Mouse (Mus musculus): ENCODE data around the gene Btbd6.

Gene Btbd6

GRCm38 (mm10) chr12:112952926-112953565 is 23.2 kb upstream of the Btbd6 start:
- no peak for DNase-seq (ENCODE audit: low spot score in 2 of 2)

GRCm38 (mm10) chr12:112955800-112956199 is 20.5 kb upstream of the Btbd6 start:
- DNase-seq (ENCODE audit: low spot score in 2 of 2): peak; percentile 83 to 86

- no peak for DNase-seq (ENCODE audit: low spot score in 2 of 2)
These were observed 18.0 kb upstream of the Btbd6 start for GRCm38 (mm10) chr12:112958303-112958702.

DNA sequence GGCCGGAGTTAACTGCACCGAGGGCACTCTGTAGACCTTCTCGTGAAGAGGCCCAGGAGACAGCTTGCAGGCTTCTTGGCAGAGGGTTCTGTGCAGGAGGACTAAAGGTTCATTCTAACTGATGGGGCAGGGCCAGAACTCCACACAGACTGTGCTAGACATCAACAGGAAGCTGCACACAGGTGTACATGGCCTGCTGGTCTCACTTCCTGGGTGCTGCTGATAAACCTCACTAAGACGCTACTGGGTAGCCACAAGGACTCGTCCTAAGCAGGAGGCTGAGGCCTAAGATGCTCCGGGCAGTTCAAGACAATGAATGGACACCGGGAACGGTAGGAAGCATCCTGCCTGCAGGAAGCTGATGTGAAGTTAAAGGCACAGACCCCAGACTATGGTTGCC is 16.9 kb upstream of the Btbd6 start:
- no peak for DNase-seq (ENCODE audit: low spot score in 2 of 2)

- no peak for DNase-seq (ENCODE audit: low spot score in 2 of 2)
These were observed 14.9 kb upstream of the Btbd6 start for GRCm38 (mm10) chr12:112961428-112961827.

DNA sequence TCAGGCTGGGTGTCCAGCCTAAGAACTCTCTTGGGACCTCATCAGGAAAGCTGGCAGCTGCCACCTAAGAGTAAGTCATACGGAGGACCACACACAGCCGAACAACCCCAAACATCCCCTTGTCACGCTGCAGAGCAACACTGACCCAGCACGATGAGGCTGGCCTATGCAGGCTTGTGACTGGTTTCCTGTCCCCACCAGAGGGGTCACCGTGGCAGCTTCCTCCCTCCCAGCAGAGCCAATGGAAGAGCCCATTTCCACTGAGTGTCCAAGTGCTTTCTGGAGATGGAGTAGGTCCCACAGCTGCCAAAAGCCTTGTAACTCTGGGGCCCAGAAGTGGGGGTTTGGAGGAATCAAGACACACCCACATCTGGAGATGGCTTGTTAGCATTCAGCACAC is 14.4 kb upstream of the Btbd6 start:
- DNase-seq (ENCODE audit: low spot score in 2 of 2): no peak

DNA sequence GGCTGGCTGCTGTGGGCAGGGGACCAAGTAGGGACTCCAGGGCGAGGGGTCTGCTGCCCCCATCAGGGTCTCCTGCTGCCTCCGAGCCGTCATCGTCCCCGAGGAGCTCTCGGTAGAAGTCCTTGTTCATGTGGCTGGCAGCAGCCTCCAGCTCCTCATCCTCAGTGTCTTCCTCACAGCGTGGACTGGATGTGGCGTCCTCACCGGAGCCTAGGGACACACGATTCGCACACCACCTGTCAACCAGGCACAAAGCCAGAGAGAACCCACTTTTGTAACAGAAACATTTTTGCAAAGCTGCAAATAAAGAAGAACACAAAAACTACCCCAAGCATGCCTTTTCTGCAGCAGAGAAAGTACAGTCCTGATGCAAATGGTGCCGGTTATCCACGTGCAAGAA is 10.5 kb upstream of the Btbd6 start:
- no peak for DNase-seq (ENCODE audit: low spot score in 2 of 2)

GRCm38 (mm10) chr12:112968943-112969342 is 7.3 kb upstream of the Btbd6 start:
- DNase-seq (ENCODE audit: low spot score in 2 of 2): no peak

DNA sequence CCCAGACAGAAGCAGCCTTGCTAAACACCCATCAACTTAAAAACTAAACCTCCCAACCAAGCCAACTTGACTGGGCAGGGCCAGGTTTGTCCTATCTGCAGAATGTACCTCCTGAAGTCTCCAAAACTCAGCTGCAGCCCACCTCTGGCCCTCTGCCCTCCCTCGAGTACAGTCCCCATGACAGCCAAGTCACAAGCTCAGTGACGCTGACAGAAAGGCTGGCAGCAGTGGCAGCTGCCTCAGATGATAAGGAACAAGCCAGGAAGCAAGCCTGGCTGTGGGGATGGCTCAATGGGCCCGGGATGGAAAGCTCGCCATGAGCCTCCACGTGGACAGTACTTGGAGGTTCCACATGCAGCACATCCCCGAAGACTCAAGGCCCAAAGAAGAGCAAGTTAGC is 6.7 kb upstream of the Btbd6 start:
- DNase-seq (ENCODE audit: low spot score in 2 of 2): no peak

DNA sequence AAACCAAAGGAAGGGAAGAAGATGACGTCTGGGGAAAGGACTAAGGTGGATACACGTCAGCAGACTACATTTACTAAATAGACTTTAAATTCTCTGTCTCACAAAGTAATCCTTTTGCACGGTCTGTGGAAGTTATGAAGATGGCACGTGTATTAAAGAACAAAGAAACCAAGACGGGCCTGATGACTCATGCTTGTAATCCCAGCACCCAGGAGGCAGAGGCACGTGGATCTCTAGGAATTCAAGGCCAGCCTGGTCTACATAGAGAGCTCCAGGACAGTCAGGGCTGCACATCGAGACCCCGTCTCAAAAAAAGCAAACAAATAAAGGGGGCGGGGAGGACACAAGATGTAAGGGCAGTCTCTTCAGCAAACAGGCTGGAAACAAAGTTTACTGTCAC is 1.5 kb upstream of the Btbd6 start:
- no peak for DNase-seq (ENCODE audit: low spot score in 2 of 2)

- DNase-seq (ENCODE audit: low spot score in 2 of 2): peak; percentile 30 to 49
These were observed 874 bp downstream of the Btbd6 start for GRCm38 (mm10) chr12:112977156-112977555.

GRCm38 (mm10) chr12:112982031-112982430 is 5.7 kb downstream of the Btbd6 start:
- DNase-seq (ENCODE audit: low spot score in 2 of 2): no peak

- DNase-seq (ENCODE audit: low spot score in 2 of 2): no peak
These were observed 9.1 kb downstream of the Btbd6 start for GRCm38 (mm10) chr12:112985346-112985745.

- no peak for DNase-seq (ENCODE audit: low spot score in 2 of 2)
These were observed 11.6 kb downstream of the Btbd6 start for GRCm38 (mm10) chr12:112987877-112988276.

DNA sequence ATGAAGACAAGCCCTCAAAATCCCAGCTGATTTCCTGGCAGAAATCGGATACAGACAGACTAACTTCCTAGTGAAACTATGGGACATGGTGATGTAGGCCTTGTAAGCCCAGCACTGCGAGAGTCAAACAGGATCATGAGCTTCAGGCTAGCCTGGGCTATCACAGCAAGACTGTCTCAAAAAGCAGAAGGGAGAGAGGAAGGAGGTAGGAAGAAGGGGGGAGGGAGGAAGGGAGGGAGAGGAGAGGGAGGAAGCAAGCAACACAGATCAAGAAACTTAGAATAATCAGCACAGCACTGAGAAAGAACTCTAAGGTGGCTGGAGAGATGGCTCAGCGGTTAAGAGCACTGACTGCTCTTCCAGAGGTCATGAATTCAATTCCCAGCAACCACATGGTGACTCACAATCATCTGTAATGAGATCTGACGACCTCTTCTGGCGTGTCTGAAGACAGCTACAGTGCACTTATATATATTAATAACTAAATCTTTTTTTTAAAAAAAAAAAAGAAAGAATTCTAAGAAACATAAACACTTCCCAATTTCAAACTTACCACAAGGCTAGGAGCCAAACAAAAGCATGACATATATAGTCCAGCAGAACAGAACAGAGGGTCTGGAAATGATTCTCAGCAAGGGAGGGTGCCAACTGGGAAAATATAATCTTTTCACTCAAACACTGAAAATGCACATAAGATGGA is 14.6 kb downstream of the Btbd6 start:
- no peak for DNase-seq (ENCODE audit: low spot score in 2 of 2)

DNA sequence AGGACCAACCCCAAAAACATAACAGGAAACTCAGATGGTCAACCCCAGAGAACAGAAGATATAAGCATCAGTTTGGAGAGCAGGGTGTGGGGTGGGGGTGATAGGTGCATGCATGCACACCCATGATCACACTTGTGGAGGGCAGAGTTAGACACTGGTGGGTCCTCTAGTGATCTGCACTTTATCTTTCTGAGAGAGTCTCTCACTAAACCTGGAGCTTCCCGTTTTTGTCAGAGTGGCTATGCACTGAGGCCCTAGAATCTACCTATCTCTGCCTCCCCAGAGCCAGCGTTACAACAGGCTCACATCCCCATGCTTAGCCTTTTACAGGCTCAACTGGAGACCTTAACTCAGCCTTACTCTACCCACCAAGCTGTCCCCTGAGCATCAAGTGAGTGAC is 15.2 kb downstream of the Btbd6 start:
- no peak for DNase-seq (ENCODE audit: low spot score in 2 of 2)

- no peak for DNase-seq (ENCODE audit: low spot score in 2 of 2)
These were observed 17.9 kb downstream of the Btbd6 start for GRCm38 (mm10) chr12:112994153-112994552.

- DNase-seq (ENCODE audit: low spot score in 2 of 2): no peak
These were observed 23.4 kb downstream of the Btbd6 start for GRCm38 (mm10) chr12:112999569-113000293.

- peak; percentile 91 for DNase-seq (ENCODE audit: low spot score in 2 of 2)
These were observed 24.2 kb downstream of the Btbd6 start, which contains the start of gene Brf1 for GRCm38 (mm10) chr12:113000294-113001132. Brf1 (minus strand) TSS chr12:113000704.

GRCm38 (mm10) chr12:113001133-113001474 is 24.8 kb downstream of the Btbd6 start:
- DNase-seq (ENCODE audit: low spot score in 2 of 2): no peak

DNA sequence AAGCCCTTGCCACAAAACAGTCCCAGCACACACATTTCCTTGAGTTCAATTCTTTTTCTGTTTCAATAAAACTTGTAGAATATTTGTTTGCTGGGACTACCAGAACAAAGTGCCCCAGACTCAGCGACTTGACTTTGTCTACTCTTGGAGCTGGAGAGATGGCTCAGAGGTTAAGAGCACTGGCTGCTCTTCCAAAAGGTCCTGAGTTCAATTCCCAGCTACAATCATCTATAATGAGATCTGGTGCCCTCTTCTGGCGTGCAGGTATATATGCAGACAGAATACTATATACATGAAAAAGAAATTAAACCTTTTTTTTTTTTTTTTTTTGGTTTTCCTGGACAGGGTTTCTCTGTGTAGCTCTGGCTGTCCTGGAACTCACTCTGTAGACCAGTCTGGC is 26.4 kb downstream of the Btbd6 start:
- no peak for DNase-seq (ENCODE audit: low spot score in 2 of 2)

DNA sequence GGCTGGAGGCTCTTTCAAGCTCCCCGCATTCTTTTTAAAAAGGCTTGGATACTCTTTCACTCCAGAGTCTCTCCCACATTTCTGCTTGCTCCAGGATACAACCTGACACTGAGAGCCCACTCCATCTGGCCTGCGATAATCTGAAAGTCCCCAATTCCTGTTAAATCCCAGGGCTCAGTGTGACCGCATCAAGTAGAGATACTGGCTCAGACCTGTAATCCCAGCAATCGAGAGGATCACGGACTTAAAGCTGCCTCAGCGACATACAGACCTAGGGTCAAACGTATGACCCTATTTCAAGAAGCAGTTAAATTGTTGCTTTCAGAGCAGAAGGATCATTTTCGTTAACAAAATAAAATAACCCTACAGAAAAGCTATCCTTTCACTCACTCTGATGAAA is 27.7 kb downstream of the Btbd6 start:
- no peak for DNase-seq (ENCODE audit: low spot score in 2 of 2)
